Comparison of ENCODE assay signal across 9 mouse cellular contexts in genomic region chr11:81534686-81535085, GRCm38 (mm10).
DNase-seq lines count a peak whose midpoint lies in the region; ATAC-seq and TF ChIP-seq lines count a peak whose summit lies in the region.
"Had no signal": no experiment of that assay in that cellular context is flagged by ENCODE, and none has a peak within 500 bp of the region (broad histone marks: within the 10 kb centered on the region; RNA-seq: fewer than 3 reads in every experiment).

No protein-coding gene starts in this region.

- TF ChIP-seq POLR2A in bone marrow macrophage, adult 2 months (IDR thresholded peaks at IDR 0.05; ENCODE audit: borderline replicate concordance, low read depth, low read length) = no peak
- TF ChIP-seq POLR2A in testis, adult 2 months (IDR thresholded peaks at IDR 0.05; ENCODE audit: control insufficient read depth, low read depth, low read length) = no peak

- H3K27ac ChIP-seq in forebrain, embryonic 10.5 days = no peak overlapping the region
- H3K27ac ChIP-seq in forebrain, embryonic 16.5 days (ENCODE audit: low read length) = no peak overlapping the region
- no peak overlapping the region for H3K27ac ChIP-seq in bone marrow macrophage, adult 2 months (ENCODE audit: insufficient read depth, low read depth, low read length)
- no peak overlapping the region for H3K27ac ChIP-seq in embryonic facial prominence, embryonic 14.5 days (replicated peaks; ENCODE audit: low read depth, low read length)
- no peak overlapping the region for H3K27ac ChIP-seq in kidney, postnatal 0 days
- no peak overlapping the region for H3K27ac ChIP-seq in testis, adult 2 months (ENCODE audit: control insufficient read depth, insufficient read depth, low read depth, low read length)
- H3K27ac ChIP-seq: hindbrain, embryonic 15.5 days had no signal

- H3K9me3 ChIP-seq in forebrain, embryonic 10.5 days = no peaks in the 10 kb centered on the region
- H3K9me3 ChIP-seq in forebrain, embryonic 16.5 days (ENCODE audit: control insufficient read depth, low read length) = no peaks in the 10 kb centered on the region
- H3K9me3 ChIP-seq in embryonic facial prominence, embryonic 14.5 days (ENCODE audit: control insufficient read depth, low read length) = peaks cover 3% of the 10 kb centered on the region
- no peaks in the 10 kb centered on the region for H3K9me3 ChIP-seq in kidney, postnatal 0 days (replicated peaks; ENCODE audit: low read length)
- H3K9me3 ChIP-seq: hindbrain, embryonic 15.5 days had no signal

- no peak overlapping the region for H3K9ac ChIP-seq in forebrain, embryonic 16.5 days (replicated peaks; ENCODE audit: low read depth, low read length)
- H3K9ac ChIP-seq in embryonic facial prominence, embryonic 14.5 days (ENCODE audit: low read depth, low read length) = no peak overlapping the region
- H3K9ac ChIP-seq in kidney, postnatal 0 days (ENCODE audit: low read depth, low read length) = no peak overlapping the region
- H3K9ac ChIP-seq: hindbrain, embryonic 15.5 days had no signal

- H3K36me3 ChIP-seq in forebrain, embryonic 10.5 days (replicated peaks) = no peaks in the 10 kb centered on the region
- no peaks in the 10 kb centered on the region for H3K36me3 ChIP-seq in forebrain, embryonic 16.5 days (ENCODE audit: control insufficient read depth, insufficient read depth)
- H3K36me3 ChIP-seq in embryonic facial prominence, embryonic 14.5 days (ENCODE audit: control insufficient read depth, insufficient read depth, low read length) = no peaks in the 10 kb centered on the region
- H3K36me3 ChIP-seq in kidney, postnatal 0 days (ENCODE audit: insufficient read depth, low read length) = no peaks in the 10 kb centered on the region
- no peaks in the 10 kb centered on the region for H3K36me3 ChIP-seq in testis, adult 2 months (ENCODE audit: control insufficient read depth, insufficient read depth, low read length)
- H3K36me3 ChIP-seq: hindbrain, embryonic 15.5 days had no signal

- 0 out of 2 replicates have a peak, but pooled peaks cover 8% of the 10 kb centered on the region for H3K27me3 ChIP-seq in forebrain, embryonic 10.5 days (ENCODE audit: poor library complexity, severe bottlenecking)
- H3K27me3 ChIP-seq in forebrain, embryonic 16.5 days (replicated peaks; ENCODE audit: control insufficient read depth, insufficient read depth, low read length) = no peaks in the 10 kb centered on the region; the same call in 1 of the 2 replicates
- H3K27me3 ChIP-seq in embryonic facial prominence, embryonic 14.5 days (replicated peaks; ENCODE audit: control insufficient read depth, insufficient read depth, low read length) = no peaks in the 10 kb centered on the region
- no peaks in the 10 kb centered on the region for H3K27me3 ChIP-seq in kidney, postnatal 0 days (ENCODE audit: insufficient read depth, low read length)
- no peaks in the 10 kb centered on the region for H3K27me3 ChIP-seq in testis, adult 2 months (ENCODE audit: control insufficient read depth, insufficient read depth, low read length)

- DNase-seq in forebrain, embryonic 10.5 days (ENCODE audit: extremely low spot score, low spot score) = peak; percentile 58
- DNase-seq in 3T3-L1 (ENCODE audit: low read depth, low spot score) = peak; percentile 78
- peak; percentile 29 for DNase-seq in embryonic facial prominence, embryonic 14.5 days (ENCODE audit: low spot score)
- peak; percentile 70 for DNase-seq in kidney, postnatal 0 days (ENCODE audit: low spot score)
- DNase-seq in lung, postnatal 10 days = peak; percentile 58

- WGBS in forebrain, embryonic 10.5 days = 32% methylated on average over 5 of the region's 5 CpGs
- 13% methylated on average over 5 of the region's 5 CpGs for WGBS in forebrain, embryonic 16.5 days
- 17% methylated on average over 5 of the region's 5 CpGs for WGBS in embryonic facial prominence, embryonic 14.5 days
- 10% methylated on average over 5 of the region's 5 CpGs for WGBS in kidney, postnatal 0 days

- H3K4me2 ChIP-seq in forebrain, embryonic 16.5 days (ENCODE audit: low read length) = no peak overlapping the region
- H3K4me2 ChIP-seq in embryonic facial prominence, embryonic 14.5 days (ENCODE audit: low read depth, low read length) = no peak overlapping the region
- H3K4me2 ChIP-seq in kidney, postnatal 0 days (ENCODE audit: low read length) = no peak overlapping the region
- H3K4me2 ChIP-seq: hindbrain, embryonic 15.5 days had no signal

- no peak for ATAC-seq in forebrain, embryonic 16.5 days
- ATAC-seq in embryonic facial prominence, embryonic 14.5 days (ENCODE audit: low read depth) = no peak
- ATAC-seq in kidney, postnatal 0 days (replicated peaks; ENCODE audit: low FRiP score, low read depth) = no peak

- no peak overlapping the region for H3K4me3 ChIP-seq in forebrain, embryonic 10.5 days
- no peak overlapping the region for H3K4me3 ChIP-seq in forebrain, embryonic 16.5 days (replicated peaks; ENCODE audit: low read length)
- no peak overlapping the region for H3K4me3 ChIP-seq in bone marrow macrophage, adult 2 months (ENCODE audit: insufficient read depth, low read length)
- no peak overlapping the region for H3K4me3 ChIP-seq in embryonic facial prominence, embryonic 14.5 days (ENCODE audit: low read depth, low read length)
- H3K4me3 ChIP-seq in kidney, postnatal 0 days (replicated peaks; ENCODE audit: low read depth, low read length) = no peak overlapping the region
- no peak overlapping the region for H3K4me3 ChIP-seq in testis, adult 2 months (ENCODE audit: control insufficient read depth, low read depth, low read length)
- H3K4me3 ChIP-seq: hindbrain, embryonic 15.5 days had no signal

- TF ChIP-seq CTCF in bone marrow macrophage, adult 2 months (IDR thresholded peaks at IDR 0.05; ENCODE audit: low read depth, low read length) = 0 out of 2 replicates have a peak, but pooled peaks have one; percentile 27
- peak; percentile 86 for TF ChIP-seq CTCF in kidney, postnatal 0 days (IDR thresholded peaks at IDR 0.05; ENCODE audit: low read depth)
- peak; percentile 68; the same call in 1 of the 2 replicates for TF ChIP-seq CTCF in testis, adult 2 months (IDR thresholded peaks at IDR 0.05; ENCODE audit: control insufficient read depth, insufficient read depth, insufficient replicate concordance, low read depth, low read length)

- peaks cover 16% of the 10 kb centered on the region for H3K4me1 ChIP-seq in forebrain, embryonic 10.5 days
- H3K4me1 ChIP-seq in forebrain, embryonic 16.5 days (replicated peaks; ENCODE audit: control insufficient read depth, insufficient read depth, low read length) = peaks cover 14% of the 10 kb centered on the region
- no peaks in the 10 kb centered on the region for H3K4me1 ChIP-seq in bone marrow macrophage, adult 2 months (ENCODE audit: control insufficient read depth, insufficient read depth, low read length)
- peaks cover 4% of the 10 kb centered on the region for H3K4me1 ChIP-seq in embryonic facial prominence, embryonic 14.5 days (ENCODE audit: control insufficient read depth, insufficient read depth, low read length)
- no peaks in the 10 kb centered on the region for H3K4me1 ChIP-seq in kidney, postnatal 0 days (replicated peaks; ENCODE audit: insufficient read depth, low read length)
- H3K4me1 ChIP-seq in testis, adult 2 months (ENCODE audit: control insufficient read depth, insufficient read depth, low read length) = no peaks in the 10 kb centered on the region

Comparison
In these comparisons a context has a peak if more than half of its experiments do, and no peak if none do; other contexts are left out.
1. CTCF ChIP-seq: peak in every context shown above with its lines; median percentile 86 in kidney, postnatal 0 days; 68 in testis, adult 2 months; 27 in bone marrow macrophage, adult 2 months.